Mouse (Mus musculus) heart, postnatal 14 days (tissue): ENCODE measurements around the gene Ppdpf. TPM values are rescaled to one million over a fixed set of nuclear protein-coding genes. Genes with fewer than 3 reads are reported as not detected.

Source experiments
- total RNA-seq, 2 experiments: library from RNA; stranded (reverse); gene quantifications; 2 replicates each; pipeline ENCODE4 v1.2.3; 2021

Ppdpf gene
- total RNA-seq, 2 experiments from 2014 or later = 45.2 to 49.2 TPM

Other genes starting within 250 kb of the Ppdpf start
- gene Nkain4, start 232.5 kb upstream of the Ppdpf start, total RNA-seq = 10 to 100 TPM; 15.3 to 15.7 TPM
- 10 to 100 TPM; 41.0 to 41.8 TPM for gene Arfgap1, start 220.0 kb upstream of the Ppdpf start, total RNA-seq
- gene Col20a1, start 200.7 kb upstream of the Ppdpf start, total RNA-seq = 1 to 10 TPM in 1 of 2 experiments, under 1 TPM in 1; 0.56 to 1.0 TPM
- under 1 TPM in 1 of 2 experiments, not detected in 1; 0.17 TPM for gene Chrna4, start 143.7 kb upstream of the Ppdpf start, total RNA-seq
- under 1 TPM in 1 of 2 experiments, not detected in 1; 0.22 TPM for gene Kcnq2, start 51.9 kb upstream of the Ppdpf start, total RNA-seq
- 1,000 to 10,000 TPM in 1 of 2 experiments, 100 to 1,000 TPM in 1; 981 to 1,021 TPM for gene Eef1a2, start 30.2 kb upstream of the Ppdpf start, total RNA-seq
- not detected for gene Ptk6, start 15.5 kb downstream of the Ppdpf start, total RNA-seq
- gene Srms, start 25.9 kb downstream of the Ppdpf start, total RNA-seq = under 1 TPM; 0.17 to 0.61 TPM
- under 1 TPM in 1 of 2 experiments, not detected in 1; 0.20 TPM for gene Fndc11, start 32.8 kb downstream of the Ppdpf start, total RNA-seq
- gene Helz2, start 54.8 kb downstream of the Ppdpf start, total RNA-seq = 10 to 100 TPM; 12.8 to 12.9 TPM
- gene Gmeb2, start 100.8 kb downstream of the Ppdpf start, total RNA-seq = 10 to 100 TPM; 11.5 to 13.3 TPM
- gene Stmn3, start 127.3 kb downstream of the Ppdpf start, total RNA-seq = under 1 TPM in 1 of 2 experiments, not detected in 1; 0.24 TPM
- 10 to 100 TPM; 15.8 to 18.5 TPM for gene Rtel1, start 132.5 kb downstream of the Ppdpf start, total RNA-seq
- 10 to 100 TPM; 21.0 to 21.4 TPM for gene Zgpat, start 177.7 kb downstream of the Ppdpf start, total RNA-seq
- gene Arfrp1, start 178.2 kb downstream of the Ppdpf start, total RNA-seq = 10 to 100 TPM; 43.9 to 44.0 TPM
- gene Lime1, start 192.8 kb downstream of the Ppdpf start, total RNA-seq = 1 to 10 TPM; 7.9 to 8.7 TPM